Mouse (Mus musculus) brain, embryonic 14.5 days (tissue): ENCODE measurements around the gene Slc1a2. TPM values are rescaled to one million over a fixed set of nuclear protein-coding genes. Genes with fewer than 3 reads are reported as not detected.
A peak's percentile ranks its signal among the peaks of the same experiment; 100 is the strongest.

Source experiments
- DNase-seq: peaks from one replicate; pipeline ENCODE4 v3.0.0-alpha.2; 2011; ENCODE audit warnings: low read depth
- CTCF ChIP-seq: fragments of 200-500 bp; IDR thresholded peaks from 2 replicates; pipeline ENCODE4 v1.5.1; 2012; ENCODE audit warnings: inconsistent platforms, mild to moderate bottlenecking, moderate library complexity, borderline replicate concordance; ENCODE audit not compliant: insufficient read depth, insufficient read length; ENCODE audit errors: extremely low read depth
- POLR2A ChIP-seq: fragments of 200-500 bp; IDR thresholded peaks from 2 replicates; pipeline ENCODE4 v1.6.1; 2012; ENCODE audit warnings: mild to moderate bottlenecking, inconsistent platforms, borderline replicate concordance; ENCODE audit not compliant: poor library complexity, insufficient read depth, insufficient read length, severe bottlenecking; ENCODE audit errors: extremely low read depth
- polyA plus RNA-seq: library from polyadenylated mRNA; depleted of rRNA; stranded (reverse); fragments of >200 nt; gene quantifications from 2 replicates; pipeline ENCODE4 v1.2.3, GENCODE M21; 2012; rRNA removed

The Slc1a2 gene
- 27.1 and 46.2 TPM in 2 replicates for polyA plus RNA-seq

- peak; percentile 73 for DNase-seq
- TF ChIP-seq CTCF (no peak), POLR2A (no peak)
These were observed at the start of gene Slc1a2 for GRCm38 (mm10) chr2:102658163-102658660. TSS of gene Slc1a2 (plus strand) at chr2:102658659.

- no peak for DNase-seq
- TF ChIP-seq POLR2A: no peak
- no peak for TF ChIP-seq CTCF
These were observed 48.0 kb upstream of the Slc1a2 start for GRCm38 (mm10) chr2:102610485-102610884.

GRCm38 (mm10) chr2:102616637-102617036 is 41.8 kb upstream of the Slc1a2 start:
- no peak for DNase-seq
- TF ChIP-seq POLR2A (no peak), CTCF (no peak)

- DNase-seq: peak; percentile 77
- TF ChIP-seq CTCF (no peak), POLR2A (no peak)
These were observed 37.6 kb upstream of the Slc1a2 start for GRCm38 (mm10) chr2:102620744-102621429.

GRCm38 (mm10) chr2:102622176-102622575 is 36.3 kb upstream of the Slc1a2 start:
- DNase-seq: no peak
- TF ChIP-seq POLR2A (no peak), CTCF (no peak)

- no peak for DNase-seq
- no peak for TF ChIP-seq CTCF
- TF ChIP-seq POLR2A: no peak
These were observed 35.5 kb upstream of the Slc1a2 start for GRCm38 (mm10) chr2:102622943-102623342.

- TF ChIP-seq CTCF (no peak), POLR2A (no peak)
- no peak for DNase-seq
These were observed 33.9 kb upstream of the Slc1a2 start for GRCm38 (mm10) chr2:102624538-102624937.

GRCm38 (mm10) chr2:102632361-102632760 is 26.1 kb upstream of the Slc1a2 start:
- DNase-seq: no peak
- TF ChIP-seq CTCF: no peak
- TF ChIP-seq POLR2A: no peak

GRCm38 (mm10) chr2:102634010-102634409 is 24.4 kb upstream of the Slc1a2 start:
- no peak for TF ChIP-seq POLR2A
- no peak for TF ChIP-seq CTCF
- DNase-seq: no peak

GRCm38 (mm10) chr2:102635523-102636060 is 22.9 kb upstream of the Slc1a2 start:
- no peak for TF ChIP-seq CTCF
- TF ChIP-seq POLR2A: no peak
- peak; percentile 47 for DNase-seq

GRCm38 (mm10) chr2:102636116-102636600 is 22.3 kb upstream of the Slc1a2 start:
- DNase-seq: peak; percentile 46
- TF ChIP-seq CTCF: no peak
- TF ChIP-seq POLR2A: no peak

- TF ChIP-seq CTCF (no peak), POLR2A (no peak)
- peak; percentile 53 for DNase-seq
These were observed 20.3 kb upstream of the Slc1a2 start for GRCm38 (mm10) chr2:102638140-102638539.

GRCm38 (mm10) chr2:102638690-102639089 is 19.8 kb upstream of the Slc1a2 start:
- TF ChIP-seq POLR2A (no peak), CTCF (no peak)
- DNase-seq: peak; percentile 46
